Mouse (Mus musculus): ENCODE data around the gene Zdhhc8. TPM values are rescaled to one million over a fixed set of nuclear protein-coding genes. Genes with fewer than 3 reads are reported as not detected.

Zdhhc8 gene
- total RNA-seq (2023; ENCODE audit: inconsistent age): 18.9 to 28.1 TPM (median 25.2 TPM) in 4 replicates

DNA sequence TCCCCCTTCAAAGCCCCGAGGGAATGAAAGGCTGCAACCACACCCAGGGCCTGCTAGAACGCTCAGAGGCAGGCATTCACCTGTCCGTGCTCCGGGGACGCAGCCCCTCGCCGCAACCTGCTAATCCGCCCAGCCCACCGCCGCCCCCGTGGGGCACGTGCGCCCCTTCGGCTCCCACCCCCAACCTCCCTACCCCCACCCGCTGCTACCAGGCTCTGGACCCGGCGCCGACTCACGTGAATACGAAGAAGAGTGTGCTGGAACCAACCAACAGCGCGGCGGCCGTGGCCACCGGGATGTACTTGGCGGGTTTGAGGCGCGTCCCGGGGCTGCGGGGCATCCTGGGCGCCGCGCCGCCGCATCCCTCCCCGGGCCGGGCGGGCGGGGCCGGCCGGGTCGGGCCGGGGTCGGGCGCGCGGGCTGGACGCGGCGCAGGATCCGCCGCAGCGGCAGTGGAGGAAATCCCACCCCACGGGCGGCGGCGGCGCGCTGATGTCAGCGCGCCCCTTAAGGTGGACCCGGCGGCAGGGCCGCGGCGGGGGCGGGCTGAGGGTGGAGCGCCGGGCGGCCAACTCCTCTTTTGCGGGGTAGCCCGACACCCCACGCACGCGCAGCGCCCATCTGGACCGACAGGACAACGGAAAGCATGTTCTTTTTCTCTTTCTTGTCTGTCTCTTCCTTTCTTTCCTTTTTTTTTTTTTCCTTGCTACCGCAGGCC is at the start of gene Zdhhc8:
Gene Zdhhc8, minus strand, starts transcription at position 466 of the 718 bp plus-strand sequence.

GRCm38 (mm10) chr16:18258221-18258620 is 23.3 kb upstream of the Zdhhc8 start, which contains the start of gene Gm49776:
Gene Gm49776, minus strand, starts transcription at chr16:18258321.

DNA sequence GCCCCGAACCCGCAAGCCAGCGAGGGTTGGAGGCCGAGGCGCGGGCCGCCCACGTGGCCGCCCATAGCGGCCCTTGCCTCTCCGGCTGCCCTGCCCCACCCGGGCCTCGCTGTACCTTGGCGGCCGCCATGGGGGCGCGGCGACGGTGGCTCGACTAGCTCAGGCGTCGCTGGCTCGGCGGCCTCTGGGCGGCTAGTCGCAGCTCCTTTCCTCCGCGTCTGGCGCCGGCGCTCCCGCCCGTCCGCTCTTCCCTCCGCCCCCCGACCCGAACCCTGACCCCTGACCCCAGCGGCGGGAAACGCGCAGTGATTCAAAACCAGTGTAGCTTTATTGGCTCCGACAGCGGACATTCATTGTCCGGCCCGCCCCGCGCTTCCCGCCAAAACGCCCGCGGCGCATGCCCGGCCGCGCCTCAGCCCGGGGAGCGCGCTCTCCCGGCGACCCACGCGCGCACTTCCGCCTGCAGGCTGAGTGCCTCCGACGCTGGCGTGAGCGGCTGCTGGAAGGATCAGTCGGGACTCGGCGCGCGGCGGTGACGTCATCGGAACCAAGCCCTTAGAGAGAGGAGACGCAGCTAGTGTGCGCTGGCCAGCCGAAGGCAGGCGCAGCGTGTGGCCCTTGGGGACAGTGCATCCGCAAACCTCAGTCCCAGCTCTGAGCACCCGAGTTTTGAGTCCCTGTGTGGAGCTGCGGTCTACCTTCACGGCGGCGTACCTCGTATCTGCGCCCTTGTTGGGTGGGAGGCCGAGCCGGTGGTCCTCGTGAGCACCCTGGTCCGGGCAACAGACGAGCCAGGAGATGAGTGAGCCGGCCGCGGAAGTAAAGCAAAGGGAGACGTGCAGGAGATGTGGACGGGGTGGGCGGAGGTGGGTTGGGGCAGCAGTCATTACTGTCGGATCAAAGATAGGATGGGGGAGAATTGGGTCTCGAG is 13.8 kb upstream of the Zdhhc8 start, which contains the start of the genes Trmt2a and Ranbp1:
Gene Trmt2a, plus strand, starts transcription at position 247 of the 931 bp plus-strand sequence.
Gene Ranbp1, minus strand, starts transcription at position 300 of the 931 bp plus-strand sequence.

GRCm38 (mm10) chr16:18217579-18217978 is 17.4 kb downstream of the Zdhhc8 start, which contains the start of gene Ccdc188:
Gene Ccdc188, plus strand, starts transcription at chr16:18217879.

Other genes with a start within 250 kb of the Zdhhc8 start
- gene Dgcr6, start 182.3 kb downstream of the Zdhhc8 start, total RNA-seq (2023; ENCODE audit: inconsistent age): 19.0 to 24.7 TPM (median 23.8 TPM) in 4 replicates
- 8.5 to 13.7 TPM (median 10.6 TPM) in 4 replicates for gene Prodh, start 144.9 kb downstream of the Zdhhc8 start, total RNA-seq (2023; ENCODE audit: inconsistent age)
- gene Rtn4r, start 107.5 kb downstream of the Zdhhc8 start, total RNA-seq (2023; ENCODE audit: inconsistent age): 0.29 TPM in 1 of 4 replicates, not detected in the others
- gene Ccdc188, start 17.3 kb downstream of the Zdhhc8 start, total RNA-seq (2023; ENCODE audit: inconsistent age): not detected in 4 replicates
- gene Trmt2a, start 13.5 kb upstream of the Zdhhc8 start, total RNA-seq (2023; ENCODE audit: inconsistent age): 150 to 190 TPM (median 173 TPM) in 4 replicates
- gene Ranbp1, start 13.6 kb upstream of the Zdhhc8 start, total RNA-seq (2023; ENCODE audit: inconsistent age): 99.2 to 109 TPM (median 108 TPM) in 4 replicates
- gene Gm49776, start 23.2 kb upstream of the Zdhhc8 start, total RNA-seq (2023; ENCODE audit: inconsistent age): not detected in 4 replicates
- gene Dgcr8, start 54.1 kb upstream of the Zdhhc8 start, total RNA-seq (2023; ENCODE audit: inconsistent age): 32.5 to 41.7 TPM (median 40.3 TPM) in 4 replicates
- gene Tango2, start 113.0 kb upstream of the Zdhhc8 start, total RNA-seq (2023; ENCODE audit: inconsistent age): 30.4 to 33.3 TPM (median 31.8 TPM) in 4 replicates
- gene Arvcf, start 113.0 kb upstream of the Zdhhc8 start, total RNA-seq (2023; ENCODE audit: inconsistent age): 5.1 to 9.0 TPM (median 6.8 TPM) in 4 replicates
- 16.5 to 19.6 TPM (median 17.9 TPM) in 4 replicates for gene Txnrd2, start 191.2 kb upstream of the Zdhhc8 start, total RNA-seq (2023; ENCODE audit: inconsistent age)
- gene Comt, start 191.7 kb upstream of the Zdhhc8 start, total RNA-seq (2023; ENCODE audit: inconsistent age): 11.0 to 14.4 TPM (median 12.7 TPM) in 4 replicates